8 mouse cellular contexts compared by ENCODE assay signal in the genomic region with DNA sequence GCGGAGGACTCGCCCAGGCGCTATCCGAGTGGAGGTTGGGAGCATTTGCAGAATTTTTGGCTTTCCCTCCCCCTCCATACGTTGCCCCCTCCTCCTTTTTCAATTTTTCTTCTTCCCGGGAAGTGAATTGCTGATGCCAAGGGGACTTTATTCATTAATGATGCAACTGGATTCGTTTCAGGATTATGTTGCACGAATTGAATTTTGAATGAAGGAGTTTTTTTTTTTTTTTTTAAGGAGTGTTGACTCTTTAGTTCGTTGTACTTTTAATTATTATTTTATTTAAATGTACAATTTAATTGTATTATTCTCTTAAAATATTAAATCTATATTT. TPM values are rescaled to one million over a fixed set of nuclear protein-coding genes. Genes with fewer than 3 reads are reported as not detected.
A peak's percentile ranks its signal among the peaks of the same experiment; 100 is the strongest.
DNase-seq lines count a peak whose midpoint lies in the region; ATAC-seq and TF ChIP-seq lines count a peak whose summit lies in the region.

No protein-coding gene starts in this region.

- no peak for ATAC-seq in heart, postnatal 0 days (ENCODE audit: insufficient read depth, low read depth)
- no peak for ATAC-seq in hindbrain, embryonic 11.5 days (ENCODE audit: low FRiP score)
- ATAC-seq in midbrain, embryonic 11.5 days (ENCODE audit: low FRiP score), result no peak
- ATAC-seq in cerebellum, adult (ENCODE audit: insufficient number of reproducible peaks, low FRiP score, low TSS enrichment), result no peak

- H3K4me1 ChIP-seq in heart, postnatal 0 days (ENCODE audit: control insufficient read depth, insufficient read depth), result peaks cover 22% of the 10 kb centered on the region
- H3K4me1 ChIP-seq in hindbrain, embryonic 11.5 days (replicated peaks; ENCODE audit: control insufficient read depth, insufficient read depth, low read length), result peaks cover 2% of the 10 kb centered on the region; the same call in 1 of the 2 replicates
- H3K4me1 ChIP-seq in midbrain, embryonic 11.5 days (ENCODE audit: control insufficient read depth, insufficient read depth, low read length), result peaks cover 12% of the 10 kb centered on the region; the same call in 1 of the 2 replicates

- no peaks in the 10 kb centered on the region for H3K27me3 ChIP-seq in heart, postnatal 0 days (ENCODE audit: control insufficient read depth, insufficient read depth, low read length)
- H3K27me3 ChIP-seq in hindbrain, embryonic 11.5 days (ENCODE audit: control insufficient read depth, insufficient read depth, low read length), result no peaks in the 10 kb centered on the region
- no peaks in the 10 kb centered on the region for H3K27me3 ChIP-seq in midbrain, embryonic 11.5 days (ENCODE audit: control insufficient read depth, insufficient read depth, low read length)

- peak overlapping the region; percentile 97 for H3K27ac ChIP-seq in heart, postnatal 0 days (ENCODE audit: low read depth)
- H3K27ac ChIP-seq in hindbrain, embryonic 11.5 days (ENCODE audit: low read depth, low read length), result peak overlapping the region; percentile 92
- peak overlapping the region; percentile 87 for H3K27ac ChIP-seq in midbrain, embryonic 11.5 days (ENCODE audit: low read depth, low read length)

- no peak for TF ChIP-seq CTCF in heart, postnatal 0 days (IDR thresholded peaks at IDR 0.05; ENCODE audit: low read depth)

- H3K4me2 ChIP-seq in heart, postnatal 0 days (ENCODE audit: low read depth, low read length), result peak overlapping the region; percentile 82
- peak overlapping the region; percentile 55 for H3K4me2 ChIP-seq in hindbrain, embryonic 11.5 days (replicated peaks; ENCODE audit: low read depth, low read length)
- H3K4me2 ChIP-seq in midbrain, embryonic 11.5 days, result peak overlapping the region; percentile 81

- peak overlapping the region; percentile 78 for H3K4me3 ChIP-seq in heart, postnatal 0 days (ENCODE audit: low read depth, low read length)
- H3K4me3 ChIP-seq in hindbrain, embryonic 11.5 days (ENCODE audit: low read depth, low read length), result peak overlapping the region; percentile 86
- peak overlapping the region; percentile 90 for H3K4me3 ChIP-seq in midbrain, embryonic 11.5 days (ENCODE audit: low read depth, low read length)

- no peaks in the 10 kb centered on the region for H3K36me3 ChIP-seq in heart, postnatal 0 days (replicated peaks; ENCODE audit: control insufficient read depth, insufficient read depth, low read length)
- no peaks in the 10 kb centered on the region for H3K36me3 ChIP-seq in hindbrain, embryonic 11.5 days (ENCODE audit: control insufficient read depth, insufficient read depth, low read length)
- H3K36me3 ChIP-seq in midbrain, embryonic 11.5 days (ENCODE audit: control insufficient read depth, insufficient read depth, low read length), result no peaks in the 10 kb centered on the region

- WGBS in heart, postnatal 0 days, result under 1% methylated on average over 9 of the region's 9 CpGs
- 1% methylated on average over 9 of the region's 9 CpGs for WGBS in hindbrain, embryonic 11.5 days
- WGBS in midbrain, embryonic 11.5 days, result 0% methylated on average over 9 of the region's 9 CpGs

- intact Hi-C loops in heart, postnatal 14 days (cut with DNase I), result no loop called here

- H3K9me3 ChIP-seq in heart, postnatal 0 days (replicated peaks; ENCODE audit: control insufficient read depth, low read length), result no peaks in the 10 kb centered on the region
- no peaks in the 10 kb centered on the region for H3K9me3 ChIP-seq in hindbrain, embryonic 11.5 days (ENCODE audit: control insufficient read depth, low read length)
- H3K9me3 ChIP-seq in midbrain, embryonic 11.5 days (ENCODE audit: control insufficient read depth, low read length), result no peaks in the 10 kb centered on the region

- peak overlapping the region; percentile 93 for H3K9ac ChIP-seq in heart, postnatal 0 days (replicated peaks; ENCODE audit: low read depth, low read length)
- H3K9ac ChIP-seq in hindbrain, embryonic 11.5 days (ENCODE audit: low read depth, low read length), result peak overlapping the region; percentile 95
- H3K9ac ChIP-seq in midbrain, embryonic 11.5 days (ENCODE audit: low read length), result peak overlapping the region; percentile 96

- no peak for TF ChIP-seq EP300 in heart, postnatal 0 days (IDR thresholded peaks at IDR 0.05; ENCODE audit: low read depth)

- DNase-seq in heart, postnatal 0 days (ENCODE audit: low spot score), result no peak
- no peak for DNase-seq in heart, postnatal 14 days
- DNase-seq in adipocyte (ENCODE audit: low spot score), result peak; percentile 52
- no peak for DNase-seq in hindbrain, embryonic 11.5 days (ENCODE audit: low spot score)
- DNase-seq in midbrain, embryonic 11.5 days (ENCODE audit: low spot score, missing footprints), result no peak
- DNase-seq in right cerebral cortex, postnatal 36 days (ENCODE audit: low spot score in 2 of 2), result no peak
- no peak for DNase-seq in right cerebral cortex, adult 2 months (ENCODE audit: low spot score in 2 of 2)

RNA-seq across cellular contexts. Expression of gene Cdc42bpa, which starts 0.2 kb away (rescaled TPM):
- 25.8 and 30.6 TPM in 2 replicates for total RNA-seq in heart, postnatal 0 days (2014; rRNA removed; ENCODE audit: low replicate concordance)
- 7.7 and 8.3 TPM in 2 replicates for polyA plus RNA-seq in heart, postnatal 0 days (2015; fragmentation: Nextera tagmentation; extraction: Ambion mirVana)
- 10 to 100 TPM; 43.0 to 47.2 TPM for total RNA-seq in heart, postnatal 14 days (2021)
- polyA plus RNA-seq in hindbrain, embryonic 11.5 days (2014; fragmentation: Nextera tagmentation; extraction: Ambion mirVana), result 12.8 and 21.8 TPM in 2 replicates
- 12.7 and 13.0 TPM in 2 replicates for polyA plus RNA-seq in midbrain, embryonic 11.5 days (2014; fragmentation: Nextera tagmentation; extraction: Ambion mirVana)
